Mouse (Mus musculus) splenic B cell, adult 2 months (primary cell): ENCODE measurements around the gene 4930590J08Rik.
"Not testable (repeated sequence)": the region's sequence is repeated elsewhere in the genome, so short reads cannot be mapped to it uniquely, and the experiment has no call there.

ENCODE experiments used
- DNase-seq: peaks from one replicate; pipeline ENCODE4 v3.0.0-alpha.2; 2011; ENCODE audit warnings: low read depth, low spot score
- H3K27me3 ChIP-seq: 2 replicates; pipeline ENCODE4 v1.6.1; 2012; ENCODE audit warnings: mild to moderate bottlenecking, low read length, moderate library complexity, mixed read lengths; ENCODE audit not compliant: control insufficient read depth, poor library complexity, insufficient read depth, severe bottlenecking
- H3K36me3 ChIP-seq: 2 replicates; pipeline ENCODE4 v1.6.1; 2012; ENCODE audit warnings: mild to moderate bottlenecking, low read length, moderate library complexity, mixed read lengths; ENCODE audit not compliant: control insufficient read depth, poor library complexity, insufficient read depth, severe bottlenecking

4930590J08Rik gene

DNA sequence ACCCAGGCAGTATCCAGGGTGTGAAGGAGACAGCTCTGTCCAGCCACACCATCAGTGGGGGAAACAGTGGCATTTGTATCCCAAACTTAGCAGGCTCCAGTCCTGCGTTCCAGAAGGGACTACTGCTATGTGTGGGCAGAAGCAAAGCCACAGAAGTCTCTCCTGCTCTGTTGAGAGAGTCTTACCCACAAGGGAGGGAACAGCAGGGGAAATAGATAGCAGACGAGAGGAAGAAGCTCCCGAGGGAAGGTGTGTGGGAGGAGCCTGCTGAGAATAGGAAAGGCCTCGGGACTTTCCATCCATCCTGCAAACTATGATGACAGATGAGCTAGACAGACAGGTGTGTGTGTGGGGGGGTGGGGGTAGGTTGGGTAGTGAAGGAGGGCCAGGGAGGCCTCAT, 14.7 kb downstream of the 4930590J08Rik start:
- H3K27me3 ChIP-seq = no peaks in the 10 kb centered on the region
- DNase-seq = no peak
- no peaks in the 10 kb centered on the region for H3K36me3 ChIP-seq

- no peak for DNase-seq
- Histone ChIP-seq H3K36me3 (no peaks in the 10 kb centered on the region), H3K27me3 (no peaks in the 10 kb centered on the region)
Measured at GRCm38 (mm10) chr6:91917716-91918115, 15.1 kb downstream of the 4930590J08Rik start.

DNA sequence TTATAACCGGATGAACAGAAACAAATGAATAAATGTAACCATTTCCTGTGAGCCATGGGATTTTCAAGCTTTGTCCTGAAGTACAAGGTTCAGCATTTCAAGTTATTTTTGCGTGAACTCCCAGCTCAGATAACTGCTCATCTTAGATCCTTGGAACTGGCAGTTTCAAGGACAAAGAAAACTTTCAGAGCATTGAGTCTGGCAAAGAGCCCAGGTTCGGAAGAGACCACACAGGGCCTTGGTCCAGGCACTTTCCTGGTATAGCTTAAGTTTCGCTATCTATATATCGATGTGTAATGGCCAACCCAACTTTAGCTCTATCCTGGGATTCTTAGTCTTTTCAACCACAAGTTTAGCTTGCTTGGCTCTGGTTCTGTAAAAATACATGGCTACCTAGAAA, 28.6 kb downstream of the 4930590J08Rik start:
- no peaks in the 10 kb centered on the region for H3K27me3 ChIP-seq
- H3K36me3 ChIP-seq = no peaks in the 10 kb centered on the region
- DNase-seq = no peak

- DNase-seq = no peak
- Histone ChIP-seq H3K36me3 (no peaks in the 10 kb centered on the region), H3K27me3 (no peaks in the 10 kb centered on the region)
Measured at GRCm38 (mm10) chr6:91938491-91938890, 35.9 kb downstream of the 4930590J08Rik start.

- no peak for DNase-seq
- no peaks in the 10 kb centered on the region for H3K27me3 ChIP-seq
- no peaks in the 10 kb centered on the region for H3K36me3 ChIP-seq
Measured at GRCm38 (mm10) chr6:91948426-91948825, 45.8 kb downstream of the 4930590J08Rik start.

- not testable (repeated sequence) for H3K27me3 ChIP-seq, DNase-seq, H3K36me3 ChIP-seq
Measured at GRCm38 (mm10) chr6:91958015-91958414, 55.4 kb downstream of the 4930590J08Rik start.

DNA sequence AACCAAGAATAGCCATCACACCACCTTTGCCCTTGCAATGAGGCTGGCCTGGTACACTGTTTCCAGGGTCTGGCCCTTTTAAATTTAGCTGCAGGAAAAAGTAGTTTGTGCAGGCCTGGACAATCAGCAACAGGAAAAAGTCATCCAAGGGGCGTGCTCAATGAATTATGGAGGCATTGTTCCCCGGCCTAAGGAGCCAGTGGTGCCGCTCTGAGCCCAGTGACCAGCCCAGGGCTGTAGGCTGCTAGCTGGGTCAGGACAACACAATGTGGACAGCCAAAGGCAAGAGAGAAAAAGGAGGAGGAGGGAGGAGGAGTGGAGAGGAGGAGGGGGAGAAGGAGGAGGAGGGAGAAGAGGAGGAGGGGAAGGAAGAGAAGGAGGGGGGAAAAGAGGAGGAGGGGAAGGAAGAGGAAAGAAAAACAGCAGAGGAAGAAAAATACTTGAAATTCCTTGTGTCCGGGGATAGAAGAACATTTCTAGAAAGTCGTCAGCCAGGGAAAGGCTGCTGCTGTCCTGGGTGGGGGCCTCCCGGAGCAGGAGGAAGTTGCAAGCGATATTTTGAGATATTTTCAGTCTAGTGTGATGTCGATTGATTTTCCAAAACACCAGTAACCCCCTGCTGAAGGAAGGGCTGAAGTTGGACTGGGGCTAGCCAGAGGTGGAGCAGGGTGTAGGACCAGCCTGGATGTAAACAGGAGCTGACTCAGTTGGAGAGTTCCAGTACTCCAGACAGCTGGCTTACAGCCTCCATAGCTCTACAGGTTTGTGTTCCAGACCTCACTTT, 57.6 kb downstream of the 4930590J08Rik start:
- no peaks in the 10 kb centered on the region for H3K36me3 ChIP-seq
- DNase-seq = no peak
- H3K27me3 ChIP-seq = no peaks in the 10 kb centered on the region; the same call in 1 of the 2 replicates

GRCm38 (mm10) chr6:91963429-91963828, 60.8 kb downstream of the 4930590J08Rik start:
- Histone ChIP-seq H3K27me3 (no peaks in the 10 kb centered on the region; the same call in 1 of the 2 replicates), H3K36me3 (no peaks in the 10 kb centered on the region)
- DNase-seq = no peak

- DNase-seq = no peak
- no peaks in the 10 kb centered on the region for H3K27me3 ChIP-seq
- no peaks in the 10 kb centered on the region for H3K36me3 ChIP-seq
Measured at GRCm38 (mm10) chr6:91965060-91965459, 62.5 kb downstream of the 4930590J08Rik start.

DNA sequence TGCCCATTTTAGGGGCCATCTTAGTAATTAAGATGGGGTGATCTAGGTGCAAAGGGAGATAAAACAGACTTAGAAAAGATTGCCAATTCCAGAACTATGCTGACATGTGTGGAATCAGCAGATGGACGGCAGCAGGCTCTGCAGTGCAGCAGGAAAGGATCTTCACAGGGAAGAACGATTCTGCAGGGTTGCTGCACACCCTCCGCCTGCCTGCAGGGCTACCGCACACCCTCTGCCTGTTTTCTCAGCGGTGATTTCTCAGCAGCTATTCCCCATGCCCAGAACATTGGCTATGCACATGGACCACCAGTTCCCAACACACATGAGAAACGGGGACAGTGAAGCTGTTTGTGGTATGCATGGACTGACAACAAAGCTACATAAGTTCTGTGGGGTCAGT, 63.4 kb downstream of the 4930590J08Rik start:
- no peaks in the 10 kb centered on the region for H3K27me3 ChIP-seq
- DNase-seq = no peak

DNA sequence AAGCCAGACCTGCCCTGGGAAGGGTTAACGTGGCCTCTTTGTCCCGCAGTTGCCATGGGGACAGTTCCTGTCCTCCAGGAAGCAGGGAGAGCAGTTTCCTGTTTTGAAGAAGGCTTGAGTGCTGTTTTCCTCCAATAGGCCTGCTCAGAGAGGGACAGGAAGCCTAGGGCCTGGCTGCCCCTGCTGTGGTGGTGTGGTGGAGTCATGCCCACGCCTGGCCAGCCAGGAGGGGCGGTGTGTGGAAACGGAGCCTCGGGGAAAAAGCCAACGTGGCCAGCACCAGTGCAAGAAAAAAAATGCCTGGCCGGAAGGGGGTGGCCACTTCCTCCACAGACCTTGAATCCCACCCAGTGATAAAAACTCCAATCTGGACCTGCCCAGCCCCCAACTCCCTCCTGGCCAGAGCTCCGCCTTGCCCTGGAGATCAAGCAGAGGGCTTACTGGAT, 69.6 kb downstream of the 4930590J08Rik start:
- DNase-seq = no peak
- no peaks in the 10 kb centered on the region for H3K36me3 ChIP-seq

More for the DNA sequence above, 63.4 kb downstream of the 4930590J08Rik start:
- H3K36me3 ChIP-seq = no peaks in the 10 kb centered on the region

GRCm38 (mm10) chr6:91973972-91974371, 71.4 kb downstream of the 4930590J08Rik start:
- H3K27me3 ChIP-seq = no peaks in the 10 kb centered on the region
- H3K36me3 ChIP-seq = no peaks in the 10 kb centered on the region
- no peak for DNase-seq

More for the DNA sequence above, 69.6 kb downstream of the 4930590J08Rik start:
- H3K27me3 ChIP-seq = no peaks in the 10 kb centered on the region

GRCm38 (mm10) chr6:91978371-91979300, 76.0 kb downstream of the 4930590J08Rik start, which contains the start of gene Fgd5:
Gene Fgd5 (plus strand): TSS chr6:91978878.
- H3K27me3 ChIP-seq = no peaks in the 10 kb centered on the region
- H3K36me3 ChIP-seq = no peaks in the 10 kb centered on the region
- DNase-seq = no peak

DNA sequence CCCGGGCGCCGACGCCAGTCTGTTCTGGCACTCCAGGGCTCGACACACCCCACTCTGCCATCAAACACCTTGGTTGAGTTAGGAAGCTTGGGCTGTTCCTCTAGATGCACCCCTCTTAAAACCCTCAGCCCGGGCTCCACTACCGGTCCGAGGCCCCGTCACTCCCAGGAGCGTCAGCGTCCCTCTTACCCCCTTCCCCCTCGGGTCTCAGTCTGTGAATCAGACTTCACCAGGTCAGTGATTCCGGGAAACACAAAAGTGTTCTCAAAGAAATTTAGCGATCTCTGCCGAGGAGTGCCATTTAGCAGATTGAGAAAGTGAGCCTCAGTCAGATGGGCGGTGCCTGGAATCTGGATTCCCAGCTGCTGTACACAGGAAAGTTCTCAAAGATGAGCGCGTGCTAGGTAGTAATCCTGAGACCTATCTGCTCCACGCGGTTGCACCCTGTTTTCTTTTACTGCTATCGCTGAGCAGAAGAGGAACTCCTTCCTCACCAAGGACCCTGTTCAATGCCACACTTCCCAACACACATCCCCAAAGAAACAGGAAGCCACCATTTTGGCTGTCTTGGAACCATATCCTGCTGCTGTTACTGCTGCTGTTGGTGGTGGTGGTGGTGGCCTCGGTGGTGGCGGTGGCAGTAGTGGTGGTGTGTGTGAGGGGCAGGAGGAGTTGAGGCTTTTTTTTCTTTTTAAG, 76.8 kb downstream of the 4930590J08Rik start:
- Histone ChIP-seq H3K36me3 (no peaks in the 10 kb centered on the region), H3K27me3 (no peaks in the 10 kb centered on the region)
- no peak for DNase-seq
